Mouse (Mus musculus) cortical plate, adult 2 months (tissue): ENCODE data around the gene Gpatch2l.

Experiments
- CTCF ChIP-seq: fragments of 200-500 bp; IDR thresholded peaks from 2 replicates; pipeline ENCODE4 v1.5.1; 2011; ENCODE audit warnings: mild to moderate bottlenecking, control low read depth, low read length; ENCODE audit not compliant: insufficient read depth; ENCODE audit errors: extremely low read depth
- POLR2A ChIP-seq: fragments of 200-500 bp; IDR thresholded peaks from 2 replicates; pipeline ENCODE4 v1.6.1; 2011; ENCODE audit warnings: mild to moderate bottlenecking, low read length, control low read depth; ENCODE audit not compliant: insufficient read depth; ENCODE audit errors: extremely low read depth

GRCm38 (mm10) chr12:86275731-86276130 is 34.1 kb downstream of the Gpatch2l start:
- TF ChIP-seq CTCF (no peak), POLR2A (no peak)
